Mouse (Mus musculus) mouse embryonic stem cell (cell line): ENCODE results near the gene Usp25.

Experiments used
- in situ Hi-C, 2 experiments: fragments of 300-500 bp; cut with MboI; formaldehyde crosslinking; loops; 1 replicate in 1 of 2; 3 replicates in 1 of 2; pipeline ENCODE4 v1.14.3; 2019 to 2020; ENCODE audit warnings: low sequenced_read_pairs in 2 of 2, low pct_unique_long_range_greater_than_20kb in 1 of 2, mixed read lengths in 1 of 2; ENCODE audit not compliant: unreplicated experiment in 1 of 2

The Usp25 gene

DNA sequence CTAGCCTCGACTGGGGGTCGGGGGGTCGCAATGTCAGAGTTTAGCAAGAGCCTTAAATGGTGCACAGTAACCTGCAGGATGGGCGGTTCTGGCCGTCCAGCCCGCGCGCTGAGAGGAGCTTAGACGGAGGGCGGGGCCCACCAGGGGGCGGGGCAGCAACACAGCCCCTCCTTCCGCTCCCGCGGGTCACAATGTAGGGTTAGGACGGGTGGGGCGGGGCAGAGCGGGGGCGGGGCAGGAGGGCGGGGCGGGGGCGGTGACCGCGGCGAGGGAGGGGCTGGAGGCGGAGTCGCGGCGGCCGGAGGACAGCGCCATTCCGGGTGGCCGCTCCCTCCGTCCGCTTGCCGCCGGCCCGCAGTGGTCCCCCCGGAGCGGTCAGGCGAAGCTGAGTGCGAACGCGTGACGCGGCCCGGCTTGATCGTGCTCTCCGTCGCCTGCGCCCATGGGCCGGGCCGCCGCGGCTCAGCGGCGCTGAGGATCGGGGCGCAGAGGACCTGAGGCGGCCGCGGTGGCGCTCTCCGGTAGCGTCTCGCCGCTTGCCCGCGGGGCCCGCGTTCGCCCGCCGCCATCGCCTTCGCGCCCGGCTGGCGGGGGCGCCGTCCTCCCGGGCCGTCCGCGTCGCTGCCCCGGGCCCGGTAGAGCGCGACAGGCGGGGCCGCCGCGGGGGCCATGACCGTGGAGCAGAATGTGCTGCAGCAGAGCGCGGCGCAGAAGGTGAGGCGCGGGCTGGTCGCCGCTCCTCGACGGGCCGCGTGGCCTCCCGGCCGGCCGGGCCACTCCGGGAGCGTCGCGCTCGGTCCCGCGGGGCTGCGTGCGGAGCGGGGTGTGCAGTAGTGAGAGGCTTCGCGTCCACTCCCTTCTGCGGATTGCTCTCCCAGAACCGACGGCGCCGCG lies at the start of gene Usp25:
Usp25 (plus strand) TSS at position 280 of the 894 bp plus-strand sequence.
- in situ Hi-C loops = no loop called here

DNA sequence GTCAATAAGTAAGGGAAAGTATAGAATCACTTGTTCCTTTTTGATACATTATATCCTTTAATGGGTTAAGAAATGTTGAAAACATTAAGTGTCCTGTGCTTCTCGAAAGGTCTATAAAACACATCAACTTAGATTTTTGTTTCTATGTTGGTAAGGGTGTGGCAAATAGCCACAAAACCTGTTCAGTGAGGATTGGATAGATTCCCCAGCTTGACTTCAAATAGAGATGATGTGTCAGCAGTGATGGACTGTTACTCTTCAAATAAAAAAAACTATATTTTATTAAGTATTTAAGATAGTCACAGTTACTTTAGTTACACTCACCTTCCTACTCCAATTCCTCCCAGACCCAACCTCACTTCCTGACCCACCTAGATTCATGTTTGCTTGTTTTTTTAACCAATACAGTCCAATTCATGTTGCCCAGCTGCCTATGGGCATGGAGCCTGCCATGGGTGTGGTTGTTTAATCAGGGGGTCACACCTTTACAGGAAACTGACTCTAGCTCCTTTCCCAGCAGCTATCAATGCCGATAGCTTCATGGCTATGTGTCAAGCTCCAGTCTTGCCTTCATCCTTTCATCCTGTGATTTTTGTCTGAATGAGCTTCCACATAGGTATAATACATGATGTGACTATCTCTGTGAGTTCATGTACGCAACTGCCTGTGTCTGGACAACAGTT lies 45.8 kb upstream of the Usp25 start:
- in situ Hi-C loops = no loop called here

DNA sequence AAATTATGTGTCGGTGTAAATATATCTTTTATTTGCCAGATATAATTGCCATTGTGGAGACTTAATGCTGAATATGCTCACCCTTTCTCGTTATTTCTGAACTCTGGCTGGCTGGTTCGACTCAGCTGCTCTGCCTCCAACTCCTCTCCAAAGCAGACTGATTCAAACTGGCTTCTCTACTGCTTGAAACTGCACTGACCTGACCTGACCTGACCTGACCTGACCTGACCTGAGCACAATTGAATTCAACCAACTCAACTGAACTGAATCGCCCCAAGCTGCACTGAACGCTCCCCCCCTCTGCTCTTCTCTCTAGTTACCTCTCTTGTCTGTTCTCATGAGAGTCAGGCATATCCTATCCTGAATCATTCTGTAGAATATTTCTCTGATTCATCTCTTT lies 42.3 kb upstream of the Usp25 start:
- in situ Hi-C loops = no loop called here

DNA sequence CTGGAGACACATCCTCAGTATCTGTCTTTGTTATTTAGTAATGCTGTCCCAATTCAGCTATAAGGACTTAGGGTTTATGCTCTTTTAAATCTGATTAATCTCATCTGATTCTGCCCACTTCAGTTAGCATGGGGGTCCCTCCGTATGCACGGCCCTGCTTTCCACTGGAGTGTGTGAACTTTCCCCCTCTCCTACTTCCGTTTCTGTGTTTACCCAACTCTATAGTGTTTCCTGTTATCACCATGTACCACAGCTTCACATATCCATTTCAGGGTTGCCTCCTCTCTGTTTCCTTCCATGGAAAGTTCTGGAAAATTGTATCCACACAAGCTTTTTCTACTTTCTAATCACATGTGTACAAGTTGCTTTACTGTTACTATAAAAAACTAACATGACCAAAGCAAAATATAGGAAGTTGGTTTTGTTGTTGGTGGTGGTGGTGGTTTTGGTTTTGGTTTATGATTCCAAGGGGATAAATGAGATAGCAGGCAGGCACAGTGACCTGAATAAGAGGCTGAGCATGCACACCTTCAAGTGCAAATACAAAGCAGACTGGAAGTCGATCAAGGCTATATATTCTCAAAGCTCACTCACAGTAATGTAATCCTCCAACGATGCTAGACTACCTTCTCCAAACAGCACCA lies 36.6 kb upstream of the Usp25 start:
- in situ Hi-C loops = no loop called here

DNA sequence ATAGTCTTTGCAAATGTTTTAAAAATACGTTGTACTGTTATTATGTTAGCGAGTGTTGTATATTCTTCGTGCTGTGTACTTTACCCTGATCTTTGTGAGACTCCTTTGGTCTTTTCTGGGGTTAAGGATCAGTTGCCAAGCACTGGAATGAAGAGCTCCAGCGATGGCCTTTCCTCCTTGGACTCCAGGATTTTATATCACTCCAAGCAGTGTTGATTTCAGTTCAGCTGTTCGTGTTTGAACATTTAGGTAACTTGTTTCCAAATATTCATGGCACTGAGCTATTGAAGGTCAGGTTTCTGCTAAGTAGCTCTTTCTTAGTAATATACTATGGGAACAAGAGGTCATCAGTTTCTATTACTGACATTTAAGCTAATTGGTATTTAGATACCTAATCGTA lies 29.8 kb upstream of the Usp25 start:
- in situ Hi-C loops = no loop called here

DNA sequence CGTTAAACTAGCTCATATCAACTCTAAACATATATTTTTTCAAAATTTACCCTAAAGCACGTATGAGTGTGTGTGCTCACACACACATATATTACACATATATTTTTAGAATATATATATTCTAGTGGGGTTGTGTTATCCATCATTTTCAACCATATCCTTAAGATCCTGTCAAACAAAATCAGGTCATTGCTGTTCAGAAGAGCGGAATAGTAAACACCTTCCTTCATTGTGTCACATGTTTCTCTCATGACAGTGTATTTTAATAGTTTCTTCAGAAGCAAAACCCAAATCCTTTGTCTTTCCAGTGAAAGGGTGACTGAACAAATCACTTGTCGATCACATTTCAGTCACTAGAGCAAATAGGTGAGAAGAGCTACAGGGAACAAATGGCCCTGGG lies 25.8 kb upstream of the Usp25 start:
- in situ Hi-C loops = no loop called here

DNA sequence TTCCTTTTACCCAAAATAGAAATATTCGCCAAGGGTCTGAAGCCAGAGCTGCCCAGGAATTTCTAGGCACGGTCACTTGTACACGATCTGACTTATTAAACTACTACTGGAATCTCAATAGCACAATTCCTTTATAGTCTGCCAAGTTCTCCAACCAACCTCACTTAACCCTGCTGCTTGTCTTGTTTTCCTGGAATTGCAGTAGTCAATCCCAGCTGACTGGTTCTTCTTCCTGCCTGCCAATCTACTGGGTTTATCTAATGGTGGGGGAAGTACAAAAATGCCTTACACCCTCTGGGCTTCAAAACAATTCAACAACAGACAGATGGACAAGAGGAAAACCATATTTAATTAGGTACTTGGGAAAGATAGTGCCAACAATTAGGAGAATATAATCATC lies 9.6 kb upstream of the Usp25 start:
- in situ Hi-C loops = no loop called here

DNA sequence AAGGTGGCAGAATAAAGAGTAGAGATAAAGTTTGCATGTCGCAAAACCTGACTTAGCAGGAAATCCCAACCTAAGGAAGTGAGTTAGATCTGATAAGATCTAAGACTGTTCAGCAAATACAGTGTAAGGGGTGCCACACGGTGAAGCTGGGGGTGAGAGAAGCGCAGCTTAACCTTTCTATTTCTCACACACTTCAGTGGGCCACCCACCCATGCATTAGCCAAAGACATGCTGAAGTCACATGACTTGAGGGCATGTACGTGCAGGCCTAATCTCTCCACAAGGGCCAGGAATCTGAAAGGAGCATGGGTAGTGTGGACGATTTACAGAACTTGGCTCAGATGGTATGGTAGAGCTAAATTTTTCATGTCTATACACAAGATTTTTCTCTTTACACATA lies 4.3 kb upstream of the Usp25 start:
- in situ Hi-C loops = no loop called here

DNA sequence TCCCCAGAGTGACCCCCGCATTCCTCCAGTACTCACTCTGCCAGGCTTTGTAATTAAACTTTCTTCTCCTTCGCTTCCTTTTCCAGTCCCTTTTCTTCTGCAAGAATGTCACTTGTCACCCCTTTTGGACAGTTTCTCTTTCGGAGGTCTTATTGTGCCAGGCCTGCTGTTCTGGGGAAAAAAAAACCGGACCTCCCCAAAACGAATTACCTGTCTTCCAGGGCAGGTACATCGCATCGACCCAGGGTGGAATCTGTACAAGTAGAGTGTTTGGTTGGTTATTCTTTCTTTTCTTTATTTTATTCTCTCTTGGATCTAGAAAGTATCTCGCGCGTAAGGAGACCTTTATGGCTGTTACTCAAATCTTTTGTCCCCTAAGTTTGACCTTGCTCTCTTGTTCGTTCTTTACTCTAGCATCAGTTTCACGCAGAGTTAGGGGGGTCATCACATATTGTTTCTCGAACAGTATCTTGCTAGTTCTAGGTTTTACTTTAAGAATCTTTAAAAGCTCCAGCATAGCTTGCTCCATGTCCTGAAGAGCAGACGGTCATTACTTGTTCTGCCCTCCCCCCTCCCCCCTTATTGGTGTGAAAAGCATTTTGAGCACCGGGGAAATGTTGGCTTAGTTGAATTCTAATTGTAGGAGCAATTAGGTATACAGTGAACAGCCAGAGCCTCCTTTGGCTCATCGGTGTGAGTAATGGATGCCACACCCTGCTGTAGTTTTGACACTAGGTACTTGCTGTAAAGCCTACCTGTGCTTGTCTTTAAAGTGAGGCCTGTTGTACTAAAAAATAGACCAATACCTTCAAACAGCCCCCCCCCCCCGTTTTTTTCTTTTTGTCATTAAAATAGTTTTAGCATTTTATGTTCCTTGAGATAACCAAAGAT lies 1.1 kb downstream of the Usp25 start:
- in situ Hi-C loops = no loop called here

DNA sequence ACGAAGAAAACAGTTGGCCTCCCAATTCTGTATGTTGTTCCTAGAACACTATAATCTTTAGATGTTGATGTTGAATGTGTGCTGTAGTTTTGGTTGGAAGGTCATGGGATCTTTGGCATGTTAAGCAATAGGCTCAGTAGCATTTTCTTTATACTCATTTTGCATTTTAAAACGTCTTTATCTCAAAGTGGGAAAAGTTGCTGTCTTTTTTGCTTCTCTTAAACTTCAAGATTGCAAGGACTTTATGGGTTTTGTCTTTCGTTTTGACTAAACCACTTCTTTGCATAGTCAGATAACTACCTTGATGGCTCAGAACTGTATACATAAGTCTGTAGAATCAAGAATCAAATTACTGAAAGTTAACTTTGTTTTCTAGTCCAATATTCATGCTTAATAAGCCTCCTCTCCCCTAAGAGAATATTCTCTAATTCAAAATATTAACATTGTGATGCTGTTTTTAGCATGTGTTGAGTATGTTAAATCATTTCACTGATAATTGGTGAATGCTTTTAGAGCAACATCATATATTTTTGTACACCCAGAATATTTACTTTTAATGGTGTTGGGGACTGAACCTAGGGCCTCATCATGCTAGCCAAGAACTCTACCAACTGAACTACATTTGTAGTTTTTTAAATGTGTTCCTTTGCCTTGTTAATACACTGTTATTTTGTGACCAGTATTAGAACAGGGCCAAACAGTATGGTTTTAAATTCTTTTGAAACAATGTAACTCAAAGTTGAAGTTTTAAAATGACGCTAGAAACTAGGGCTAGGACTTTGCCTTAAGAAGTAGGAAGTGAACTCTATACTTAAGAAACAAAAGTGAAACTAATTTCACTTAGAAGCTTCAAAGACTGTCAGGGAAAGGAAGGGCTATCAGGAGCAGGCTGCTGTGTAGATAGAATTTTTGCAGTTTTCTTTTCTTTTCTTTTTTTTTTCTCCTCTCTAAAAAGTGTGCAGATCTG lies 2.2 kb downstream of the Usp25 start:
- in situ Hi-C loops = no loop called here

DNA sequence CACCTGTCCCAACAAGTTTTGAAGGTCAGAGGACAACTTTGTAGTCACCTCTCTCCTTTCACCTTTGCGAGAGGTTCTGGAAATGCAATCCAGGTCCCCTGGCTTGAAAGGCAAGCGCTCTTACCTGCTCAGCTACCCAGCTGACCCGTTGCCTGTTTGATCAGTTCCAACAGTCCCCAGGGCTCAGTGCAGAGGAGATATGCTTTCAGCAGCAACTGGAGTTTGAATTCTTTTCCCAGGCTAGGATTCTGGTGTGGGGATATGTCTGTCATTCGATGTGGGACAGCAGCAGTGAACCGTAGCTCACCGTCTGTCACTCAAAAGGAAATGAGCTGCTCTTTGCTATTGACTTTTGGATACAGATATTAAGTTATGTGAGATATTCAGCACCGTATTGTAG lies 4.4 kb downstream of the Usp25 start:
- in situ Hi-C loops = no loop called here

DNA sequence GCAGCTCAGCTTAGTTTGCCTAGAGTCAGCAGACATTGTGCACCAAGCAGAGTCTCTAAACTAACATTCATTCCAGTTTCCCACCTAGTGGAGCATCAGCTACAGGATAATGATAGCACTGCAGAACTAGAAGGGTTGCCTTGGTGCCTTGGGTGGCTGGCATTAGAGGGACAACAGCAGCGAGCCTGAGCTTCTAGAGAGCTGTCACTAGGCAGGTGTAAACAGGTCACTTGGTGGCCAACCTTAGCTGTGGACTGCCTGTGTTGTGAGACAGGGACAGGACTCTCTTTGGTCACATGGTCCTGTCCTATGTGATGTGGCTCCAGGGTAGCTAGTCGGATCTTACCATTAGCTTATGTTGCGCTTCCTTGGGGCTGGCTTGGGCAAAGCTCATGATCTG lies 6.7 kb downstream of the Usp25 start:
- in situ Hi-C loops = no loop called here

DNA sequence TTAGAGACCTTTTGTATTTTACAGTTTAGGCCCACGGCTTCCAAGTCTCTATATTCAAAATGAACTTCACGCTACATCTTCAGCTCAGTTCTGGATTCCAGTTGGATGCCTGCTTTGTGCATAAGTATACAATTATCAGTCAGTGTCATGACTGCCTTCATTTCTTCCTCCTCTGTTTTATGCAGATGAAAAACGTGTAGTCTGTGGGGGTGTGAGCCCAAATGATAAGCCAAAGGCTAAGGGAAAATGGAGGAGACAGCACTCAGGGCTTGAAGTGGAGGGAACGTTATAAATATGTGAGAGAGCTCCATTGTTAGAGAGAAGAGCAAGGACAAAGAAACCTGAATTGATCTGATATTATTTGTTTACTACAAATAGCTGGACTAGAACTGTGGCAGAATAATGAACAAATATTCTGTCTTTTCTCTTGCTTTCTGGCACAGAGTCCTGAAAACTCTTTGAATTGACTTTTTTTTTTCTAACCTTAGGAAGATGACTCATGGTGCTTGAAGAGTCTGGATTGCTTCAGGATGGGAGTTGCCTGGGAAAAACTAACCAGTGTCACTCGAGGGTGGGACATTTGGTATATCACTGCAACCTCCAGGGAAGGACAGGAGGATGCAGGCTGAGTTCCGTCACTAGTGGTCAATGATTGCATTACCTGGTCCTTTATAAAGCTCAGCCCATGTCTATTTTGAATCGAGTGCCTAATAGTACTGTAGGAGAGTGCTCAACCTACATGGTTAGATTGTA lies 10.3 kb downstream of the Usp25 start:
- in situ Hi-C loops = no loop called here

DNA sequence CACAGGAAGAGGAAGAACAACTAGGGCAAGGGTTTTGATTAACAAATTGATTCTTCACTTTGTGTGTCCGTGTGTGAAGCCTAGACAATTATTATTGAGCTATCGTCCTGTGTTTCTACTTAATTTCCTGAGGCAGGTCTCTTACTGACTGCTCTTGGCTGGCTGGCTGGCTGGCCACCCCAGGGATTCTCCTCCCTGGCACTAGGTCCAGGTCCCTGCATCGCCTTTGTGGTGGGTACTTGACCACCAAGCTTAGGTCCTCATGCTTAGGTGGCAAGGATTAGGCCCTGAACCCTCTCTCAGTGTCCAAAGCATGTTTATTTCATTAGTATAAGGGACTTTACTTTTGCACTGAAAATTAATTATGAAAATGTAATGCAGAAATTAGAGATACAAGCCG lies 12.6 kb downstream of the Usp25 start:
- in situ Hi-C loops = no loop called here

DNA sequence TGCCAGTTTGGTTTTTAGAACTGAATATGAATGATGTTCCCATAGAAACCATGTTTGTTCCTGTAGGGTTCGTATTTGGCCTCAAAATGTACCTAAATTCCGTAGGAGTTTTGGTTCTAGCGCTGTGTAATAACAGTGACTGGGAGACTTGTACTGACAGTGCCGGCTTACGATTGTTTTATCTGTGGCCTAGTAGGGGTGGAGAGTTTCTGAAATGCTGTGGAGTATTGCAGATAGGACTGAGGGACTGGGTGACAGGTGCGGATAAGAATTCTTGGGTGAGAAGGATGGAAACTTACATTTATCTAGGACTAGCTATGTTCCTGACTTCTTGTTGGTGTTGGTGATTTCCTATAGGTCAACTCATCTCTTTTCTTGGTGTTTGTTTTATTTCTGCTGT lies 13.4 kb downstream of the Usp25 start:
- in situ Hi-C loops = no loop called here

DNA sequence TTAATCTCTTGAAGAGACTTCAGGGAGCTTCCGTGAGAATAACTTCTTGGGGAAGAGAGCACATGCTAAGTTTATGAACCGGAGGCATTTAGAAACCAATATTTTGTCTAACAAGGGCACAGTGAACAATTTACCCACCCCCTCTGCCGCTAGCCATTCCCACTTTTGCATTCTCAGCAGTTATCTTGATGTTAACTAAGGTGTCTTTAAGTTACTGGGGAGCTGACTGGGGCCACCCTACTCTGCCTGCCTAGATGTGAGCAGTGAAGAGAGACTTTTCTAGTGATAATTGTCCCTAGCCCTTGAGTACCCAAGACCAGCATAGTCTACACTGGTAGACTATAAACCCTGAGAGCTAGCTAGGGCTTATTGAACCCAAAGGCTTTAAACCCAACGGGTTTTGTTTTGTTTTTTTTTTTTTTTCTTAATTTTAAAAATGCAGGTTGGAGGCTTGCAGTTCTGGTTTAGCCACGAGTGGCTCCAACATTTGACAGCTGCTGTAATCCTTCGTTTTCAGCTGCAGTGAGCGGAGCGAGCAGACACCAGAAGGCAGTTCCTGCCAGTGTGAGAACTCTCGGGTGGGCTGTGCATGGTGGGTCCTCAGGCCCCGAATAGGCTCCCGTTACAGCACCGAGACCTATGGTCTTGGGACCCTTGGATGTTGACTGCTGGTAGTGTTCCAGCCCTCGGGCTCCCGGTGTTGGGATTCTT lies 14.6 kb downstream of the Usp25 start:
- in situ Hi-C loops = no loop called here
